Mouse (Mus musculus): ENCODE results near the gene Mttp.

The Mttp gene

GRCm38 (mm10) chr3:138053969-138054368 lies 90.8 kb downstream of the Mttp start:
- in situ Hi-C loops (cut with MboI, MseI) = no loop called here

- in situ Hi-C loops (cut with MboI, MseI) = no loop called here
Measured at GRCm38 (mm10) chr3:138051431-138051830, 93.3 kb downstream of the Mttp start.

DNA sequence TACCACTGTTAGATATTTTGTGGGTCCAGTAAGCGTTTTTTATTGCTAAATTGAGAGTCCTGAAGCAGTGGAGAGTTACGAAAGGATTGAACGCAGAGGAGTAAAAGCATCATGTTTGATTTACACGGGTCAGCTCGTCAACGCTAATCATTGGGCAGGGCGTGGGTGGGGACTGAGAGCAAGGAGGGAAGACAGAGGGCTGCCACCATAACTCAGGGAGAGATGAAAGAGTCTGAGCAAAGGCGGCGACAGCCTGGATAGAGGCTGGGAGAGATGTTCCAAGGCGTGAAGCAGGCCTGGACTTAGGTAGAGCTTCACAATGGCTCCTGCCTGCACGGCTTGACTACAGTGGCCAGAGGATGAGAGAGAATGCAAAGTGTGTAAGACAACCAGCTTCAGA lies 94.0 kb downstream of the Mttp start:
- in situ Hi-C loops (cut with MboI, MseI) = no loop called here

DNA sequence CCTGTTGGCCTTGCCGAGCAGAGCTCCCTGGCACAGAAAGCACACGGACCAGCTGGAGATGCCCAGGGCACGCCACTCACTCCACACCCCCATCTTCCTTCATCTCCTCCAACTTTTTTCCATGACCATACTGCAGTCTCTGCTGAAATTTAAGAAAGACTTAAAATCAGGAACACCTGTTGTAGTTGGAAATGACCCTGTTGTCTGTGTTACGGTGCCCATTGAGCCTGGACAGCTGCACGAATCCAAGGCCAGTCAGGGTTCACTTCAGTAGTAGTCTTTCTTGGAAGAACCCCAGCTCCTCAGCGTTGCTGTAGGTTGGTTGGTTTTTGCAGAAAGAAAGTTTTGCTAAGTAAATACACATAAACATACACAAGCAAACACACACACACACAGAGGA lies 95.2 kb downstream of the Mttp start:
- in situ Hi-C loops (cut with MboI, MseI) = no loop called here

DNA sequence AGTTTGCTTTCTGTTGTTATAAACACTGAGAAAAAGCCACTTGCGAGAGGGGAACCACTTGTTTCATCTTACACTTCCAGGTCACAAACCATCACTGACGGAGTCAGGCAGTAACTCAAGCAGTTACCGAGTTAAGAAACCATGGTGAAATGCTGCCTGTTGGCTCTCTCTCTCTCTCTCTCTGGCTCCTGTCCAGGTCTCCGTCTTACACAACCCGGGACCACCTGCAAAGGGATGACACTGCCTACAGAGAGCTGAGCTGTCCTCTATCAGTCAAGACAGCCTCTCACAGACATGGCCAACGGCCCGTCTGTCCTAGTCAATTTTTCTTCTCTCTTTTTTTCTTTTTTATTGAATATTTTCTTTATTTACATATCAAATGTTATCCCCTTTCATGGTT lies 101.5 kb downstream of the Mttp start:
- in situ Hi-C loops (cut with MboI, MseI) = no loop called here

DNA sequence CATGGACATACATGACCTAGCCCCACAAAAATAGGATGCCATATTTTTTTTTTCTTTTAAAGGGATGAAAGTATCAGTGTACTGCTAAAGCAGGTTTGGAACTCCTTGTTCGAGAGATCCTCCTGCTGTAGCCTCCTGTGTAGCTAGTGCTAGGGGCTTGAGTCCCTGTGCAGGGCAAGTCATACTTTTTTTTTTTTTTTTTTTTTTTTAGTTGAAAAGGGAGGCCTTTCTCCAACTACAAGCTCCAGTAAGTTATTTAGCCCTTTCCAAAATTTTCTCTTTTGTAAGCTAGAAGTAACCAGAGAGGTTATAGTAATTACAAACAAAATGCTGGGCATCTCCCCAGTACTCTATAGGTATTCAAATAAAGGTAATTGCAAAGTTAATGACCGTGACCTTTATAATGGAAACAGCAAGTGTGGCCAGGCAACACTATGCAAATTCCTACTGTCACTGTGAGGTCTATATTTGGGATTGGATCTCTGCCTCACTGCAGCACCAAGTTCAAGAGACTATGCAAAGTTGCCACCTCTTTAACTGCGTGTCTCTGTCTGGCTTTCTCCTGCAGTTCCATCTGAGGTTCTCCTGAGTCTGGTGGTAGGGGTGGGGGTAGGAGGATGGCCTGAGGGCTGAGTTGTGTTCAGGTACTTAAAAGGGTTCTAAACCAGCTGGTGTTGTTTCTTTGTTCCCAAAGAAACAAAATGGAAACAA lies 103.0 kb downstream of the Mttp start:
- in situ Hi-C loops (cut with MboI, MseI) = no loop called here

- in situ Hi-C loops (cut with MboI, MseI) = no loop called here
Measured at GRCm38 (mm10) chr3:138040938-138041337, 103.8 kb downstream of the Mttp start.
